Mouse (Mus musculus) G1E (cell line): ENCODE measurements around the gene Nefh.

Experiments used
- CTCF ChIP-seq: IDR thresholded peaks from 2 replicates; pipeline ENCODE4 v1.5.1; 2012; ENCODE audit warnings: low read depth, low read length, inconsistent platforms, mixed read lengths
- GATA1 ChIP-seq: IDR thresholded peaks from 2 replicates; pipeline ENCODE4 v1.6.1; 2012; ENCODE audit warnings: borderline replicate concordance, low read length, inconsistent platforms, mixed read lengths

- no peak for TF ChIP-seq CTCF
- TF ChIP-seq GATA1: no peak
Measured at GRCm38 (mm10) chr11:4989187-4989586, 41.3 kb upstream of the Nefh start.
